27 mouse cellular contexts compared by ENCODE assay signal in genomic region chr7:98938621-98939020, GRCm38 (mm10).
DNase-seq lines count a peak whose midpoint lies in the region; ATAC-seq and TF ChIP-seq lines count a peak whose summit lies in the region.
"Had no signal": no experiment of that assay in that cellular context is flagged by ENCODE, and none has a peak within 500 bp of the region (broad histone marks: within the 10 kb centered on the region; RNA-seq: fewer than 3 reads in every experiment).

No protein-coding gene starts in this region.

- ATAC-seq in lung, embryonic 14.5 days (ENCODE audit: insufficient read depth) = no peak; the same call in 1 of the 2 replicates
- no peak for ATAC-seq in neural tube, embryonic 13.5 days (ENCODE audit: low read depth)
- ATAC-seq: forebrain, embryonic 15.5 days; Patski had no signal

- no peak overlapping the region for H3K9ac ChIP-seq in lung, embryonic 14.5 days
- H3K9ac ChIP-seq in neural tube, embryonic 13.5 days = no peak overlapping the region
- H3K9ac ChIP-seq: embryonic facial prominence, embryonic 13.5 days; forebrain, embryonic 12.5 days; forebrain, embryonic 15.5 days; heart, embryonic 13.5 days; hindbrain, embryonic 12.5 days; hindbrain, embryonic 15.5 days had no signal

- no peak for TF ChIP-seq CTCF in lung, embryonic 14.5 days (IDR thresholded peaks at IDR 0.05; ENCODE audit: low read depth)

- H3K27ac ChIP-seq in lung, embryonic 14.5 days (ENCODE audit: low read depth) = peak overlapping the region; percentile 56; the same call in 1 of the 2 replicates
- H3K27ac ChIP-seq in neural tube, embryonic 13.5 days (replicated peaks) = 0 out of 2 replicates have a peak overlapping the region, but pooled peaks have one; percentile 24
- H3K27ac ChIP-seq: embryonic facial prominence, embryonic 10.5 days; embryonic facial prominence, embryonic 13.5 days; forebrain, embryonic 12.5 days; forebrain, embryonic 15.5 days; heart, adult 2 months; heart, embryonic 10.5 days; heart, embryonic 13.5 days; hindbrain, embryonic 12.5 days; hindbrain, embryonic 15.5 days had no signal

- H3K4me2 ChIP-seq in lung, embryonic 14.5 days = no peak overlapping the region
- H3K4me2 ChIP-seq in neural tube, embryonic 13.5 days = no peak overlapping the region
- H3K4me2 ChIP-seq: embryonic facial prominence, embryonic 13.5 days; forebrain, embryonic 12.5 days; forebrain, embryonic 15.5 days; heart, embryonic 13.5 days; hindbrain, embryonic 12.5 days; hindbrain, embryonic 15.5 days had no signal

- no peaks in the 10 kb centered on the region for H3K27me3 ChIP-seq in lung, embryonic 14.5 days (ENCODE audit: insufficient read depth, low read length)
- no peaks in the 10 kb centered on the region for H3K27me3 ChIP-seq in neural tube, embryonic 13.5 days
- H3K27me3 ChIP-seq: CH12.LX; embryonic facial prominence, embryonic 13.5 days; forebrain, embryonic 12.5 days; forebrain, embryonic 15.5 days; heart, embryonic 13.5 days; hindbrain, embryonic 12.5 days; hindbrain, embryonic 15.5 days; Patski had no signal

- DNase-seq in adrenal gland, adult (ENCODE audit: inconsistent age in 2 of 2, low spot score in 1 of 2) = peak; percentile 39 to 58
- DNase-seq in adrenal gland, postnatal 25 days = no peak
- peak; percentile 44 for DNase-seq in adrenal gland, postnatal 14 days
- DNase-seq in adrenal gland, postnatal 4 days (ENCODE audit: low spot score in 2 of 2) = no peak
- peak; percentile 45 for DNase-seq in lung, embryonic 14.5 days
- DNase-seq in lung, adult 18-20 months = no peak
- no peak for DNase-seq in neural tube, embryonic 10.5 days (ENCODE audit: extremely low spot score, low spot score)
- DNase-seq: B cell, adult 2 months; cerebellum, adult 11-12 months; cerebellum, adult 8-10 months; cerebellum, postnatal 36 days; embryo, embryonic 11 days; gastrocnemius, postnatal 25 days; heart, adult 2 months had no signal

- no peaks in the 10 kb centered on the region for H3K36me3 ChIP-seq in lung, embryonic 14.5 days (ENCODE audit: insufficient read depth)
- H3K36me3 ChIP-seq in neural tube, embryonic 13.5 days = no peaks in the 10 kb centered on the region
- H3K36me3 ChIP-seq: embryonic facial prominence, embryonic 10.5 days; embryonic facial prominence, embryonic 13.5 days; forebrain, embryonic 12.5 days; forebrain, embryonic 15.5 days; heart, embryonic 13.5 days; hindbrain, embryonic 12.5 days; hindbrain, embryonic 15.5 days had no signal

- H3K4me1 ChIP-seq in lung, embryonic 14.5 days (ENCODE audit: insufficient read depth) = peaks cover 29% of the 10 kb centered on the region
- H3K4me1 ChIP-seq in neural tube, embryonic 13.5 days (replicated peaks) = peaks cover 26% of the 10 kb centered on the region

- H3K4me3 ChIP-seq in lung, embryonic 14.5 days (ENCODE audit: low read depth, low read length) = no peak overlapping the region
- H3K4me3 ChIP-seq in neural tube, embryonic 13.5 days = no peak overlapping the region
- H3K4me3 ChIP-seq: embryonic facial prominence, embryonic 10.5 days; embryonic facial prominence, embryonic 13.5 days; erythroblast, embryonic 14.5 days; forebrain, embryonic 12.5 days; forebrain, embryonic 15.5 days; heart, adult 2 months; heart, embryonic 10.5 days; heart, embryonic 13.5 days; hindbrain, embryonic 12.5 days; hindbrain, embryonic 15.5 days had no signal

- H3K9me3 ChIP-seq in lung, embryonic 14.5 days (ENCODE audit: low read depth, low read length) = no peaks in the 10 kb centered on the region
- H3K9me3 ChIP-seq in neural tube, embryonic 13.5 days = no peaks in the 10 kb centered on the region
- H3K9me3 ChIP-seq: embryonic facial prominence, embryonic 10.5 days; embryonic facial prominence, embryonic 13.5 days; forebrain, embryonic 12.5 days; forebrain, embryonic 15.5 days; G1E; heart, embryonic 10.5 days; heart, embryonic 13.5 days; hindbrain, embryonic 12.5 days; hindbrain, embryonic 15.5 days had no signal

- 54% methylated on average over 7 of the region's 7 CpGs for WGBS in lung, embryonic 14.5 days
- 89% methylated on average over 7 of the region's 7 CpGs for WGBS in neural tube, embryonic 13.5 days

Comparison
In these comparisons a context has a peak if more than half of its experiments do, and no peak if none do; other contexts are left out.
1. DNase-seq: peak in adrenal gland, adult (2 of 2), adrenal gland, postnatal 14 days (single experiment) and lung, embryonic 14.5 days (single experiment); none in adrenal gland, postnatal 25 days (single experiment), adrenal gland, postnatal 4 days (0 of 2), lung, adult 18-20 months (0 of 2) and neural tube, embryonic 10.5 days (single experiment).